Mouse (Mus musculus): ENCODE measurements around the gene Gm3336. TPM values are rescaled to one million over a fixed set of nuclear protein-coding genes. Genes with fewer than 3 reads are reported as not detected.

Gm3336 gene
- polyA plus RNA-seq, 1 experiment from 2014 or later, result not detected

- H3K27ac ChIP-seq (replicated peaks), result no peak overlapping the region
- 89% methylated on average over 7 of the region's 7 CpGs for WGBS
- H3K9me3 ChIP-seq, result no peaks in the 10 kb centered on the region
- H3K4me3 ChIP-seq, result no peak overlapping the region
- no peak overlapping the region for H3K4me2 ChIP-seq (replicated peaks)
- ATAC-seq (replicated peaks), result no peak
- H3K27me3 ChIP-seq, result 0 out of 2 replicates have a peak, but pooled peaks cover 3% of the 10 kb centered on the region
- H3K4me1 ChIP-seq, result peaks cover 40% of the 10 kb centered on the region
- peaks cover 55% of the 10 kb centered on the region for H3K36me3 ChIP-seq
- H3K9ac ChIP-seq (replicated peaks), result no peak overlapping the region
Measured at GRCm38 (mm10) chr8:70771217-70771616, 52.9 kb downstream of the Gm3336 start.

- WGBS, result 95% methylated on average over 13 of the region's 13 CpGs
- H3K9me3 ChIP-seq, result no peaks in the 10 kb centered on the region
- H3K4me3 ChIP-seq, result no peak overlapping the region
- no peak overlapping the region for H3K9ac ChIP-seq (replicated peaks)
- ATAC-seq (replicated peaks), result no peak
- H3K4me1 ChIP-seq, result peaks cover 33% of the 10 kb centered on the region
- no peak overlapping the region for H3K27ac ChIP-seq (replicated peaks)
- no peak overlapping the region for H3K4me2 ChIP-seq (replicated peaks)
- H3K36me3 ChIP-seq, result peaks cover 55% of the 10 kb centered on the region
- no peaks in the 10 kb centered on the region for H3K27me3 ChIP-seq
Measured at GRCm38 (mm10) chr8:70772075-70772474, 53.7 kb downstream of the Gm3336 start.

Other genes with a start within 250 kb of the Gm3336 start
- gene Klhl26, start 241.6 kb upstream of the Gm3336 start, polyA plus RNA-seq (2015; fragmentation: Nextera tagmentation; extraction: Ambion mirVana), result 19.3 and 21.4 TPM in 2 replicates
- 70.2 and 75.0 TPM in 2 replicates for gene Tmem59l, start 231.2 kb upstream of the Gm3336 start, polyA plus RNA-seq (2015; fragmentation: Nextera tagmentation; extraction: Ambion mirVana)
- 4.3 and 5.3 TPM in 2 replicates for gene Crlf1, start 225.4 kb upstream of the Gm3336 start, polyA plus RNA-seq (2015; fragmentation: Nextera tagmentation; extraction: Ambion mirVana)
- 164 and 176 TPM in 2 replicates for gene Rex1bd, start 211.8 kb upstream of the Gm3336 start, polyA plus RNA-seq (2015; fragmentation: Nextera tagmentation; extraction: Ambion mirVana)
- 724 and 839 TPM in 2 replicates for gene Uba52, start 207.7 kb upstream of the Gm3336 start, polyA plus RNA-seq (2015; fragmentation: Nextera tagmentation; extraction: Ambion mirVana)
- gene Fkbp8, start 190.8 kb upstream of the Gm3336 start, polyA plus RNA-seq (2015; fragmentation: Nextera tagmentation; extraction: Ambion mirVana), result 433 and 440 TPM in 2 replicates
- 49.8 and 50.2 TPM in 2 replicates for gene Kxd1, start 190.6 kb upstream of the Gm3336 start, polyA plus RNA-seq (2015; fragmentation: Nextera tagmentation; extraction: Ambion mirVana)
- gene Ell, start 179.1 kb upstream of the Gm3336 start, polyA plus RNA-seq (2015; fragmentation: Nextera tagmentation; extraction: Ambion mirVana), result 17.4 and 19.2 TPM in 2 replicates
- gene Isyna1, start 124.2 kb upstream of the Gm3336 start, polyA plus RNA-seq (2015; fragmentation: Nextera tagmentation; extraction: Ambion mirVana), result 116 TPM in 2 replicates
- 114 TPM in 2 replicates for gene Ssbp4, start 109.7 kb upstream of the Gm3336 start, polyA plus RNA-seq (2015; fragmentation: Nextera tagmentation; extraction: Ambion mirVana)
- gene Lrrc25, start 102.4 kb upstream of the Gm3336 start, polyA plus RNA-seq (2015; fragmentation: Nextera tagmentation; extraction: Ambion mirVana), result 0.74 and 1.3 TPM in 2 replicates
- not detected in 2 replicates for gene Gdf15, start 86.1 kb upstream of the Gm3336 start, polyA plus RNA-seq (2015; fragmentation: Nextera tagmentation; extraction: Ambion mirVana)
- 63.6 and 70.2 TPM in 2 replicates for gene Pgpep1, start 58.2 kb upstream of the Gm3336 start, polyA plus RNA-seq (2015; fragmentation: Nextera tagmentation; extraction: Ambion mirVana)
- 211 and 228 TPM in 2 replicates for gene Lsm4, start 45.3 kb upstream of the Gm3336 start, polyA plus RNA-seq (2015; fragmentation: Nextera tagmentation; extraction: Ambion mirVana)
- gene Jund, start 19.6 kb upstream of the Gm3336 start, polyA plus RNA-seq (2015; fragmentation: Nextera tagmentation; extraction: Ambion mirVana), result 89.0 and 96.0 TPM in 2 replicates
- gene Iqcn, start 15.1 kb upstream of the Gm3336 start, polyA plus RNA-seq (2015; fragmentation: Nextera tagmentation; extraction: Ambion mirVana), result 0.13 and 0.14 TPM in 2 replicates
- gene Pde4c, start 5.2 kb downstream of the Gm3336 start, polyA plus RNA-seq (2015; fragmentation: Nextera tagmentation; extraction: Ambion mirVana), result 0.13 and 0.22 TPM in 2 replicates
- gene Rab3a, start 36.1 kb downstream of the Gm3336 start, polyA plus RNA-seq (2015; fragmentation: Nextera tagmentation; extraction: Ambion mirVana), result 319 and 328 TPM in 2 replicates
- gene Mpv17l2, start 42.4 kb downstream of the Gm3336 start, polyA plus RNA-seq (2015; fragmentation: Nextera tagmentation; extraction: Ambion mirVana), result 51.5 and 57.7 TPM in 2 replicates
- gene Pik3r2, start 58.2 kb downstream of the Gm3336 start, polyA plus RNA-seq (2015; fragmentation: Nextera tagmentation; extraction: Ambion mirVana), result 126 and 127 TPM in 2 replicates
- 24.6 and 25.0 TPM in 2 replicates for gene Mast3, start 86.5 kb downstream of the Gm3336 start, polyA plus RNA-seq (2015; fragmentation: Nextera tagmentation; extraction: Ambion mirVana)
- gene Il12rb1, start 89.9 kb downstream of the Gm3336 start, polyA plus RNA-seq (2015; fragmentation: Nextera tagmentation; extraction: Ambion mirVana), result 0.08 and 0.18 TPM in 2 replicates
- gene Arrdc2, start 121.2 kb downstream of the Gm3336 start, polyA plus RNA-seq (2015; fragmentation: Nextera tagmentation; extraction: Ambion mirVana), result 9.0 and 9.6 TPM in 2 replicates
- gene Kcnn1, start 144.7 kb downstream of the Gm3336 start, polyA plus RNA-seq (2015; fragmentation: Nextera tagmentation; extraction: Ambion mirVana), result 12.4 and 14.3 TPM in 2 replicates
- gene Ccdc124, start 155.4 kb downstream of the Gm3336 start, polyA plus RNA-seq (2015; fragmentation: Nextera tagmentation; extraction: Ambion mirVana), result 160 and 166 TPM in 2 replicates
- 1.4 and 1.6 TPM in 2 replicates for gene Slc5a5, start 174.2 kb downstream of the Gm3336 start, polyA plus RNA-seq (2015; fragmentation: Nextera tagmentation; extraction: Ambion mirVana)
- gene Rpl18a, start 178.9 kb downstream of the Gm3336 start, polyA plus RNA-seq (2015; fragmentation: Nextera tagmentation; extraction: Ambion mirVana), result 2,771 and 2,787 TPM in 2 replicates
- 60.1 and 62.0 TPM in 2 replicates for gene Map1s, start 187.4 kb downstream of the Gm3336 start, polyA plus RNA-seq (2015; fragmentation: Nextera tagmentation; extraction: Ambion mirVana)

All from forebrain, embryonic 15.5 days (tissue).